Mouse (Mus musculus): ENCODE measurements around the gene Sypl.

Gene Sypl

GRCm38 (mm10) chr12:32953596-32954215 is at the start of gene Sypl:
Gene Sypl (plus strand): TSS chr12:32953891.
- peak; percentile 96 to 98 for DNase-seq

- DNase-seq = no peak
Observed at GRCm38 (mm10) chr12:32909686-32910085, 44.0 kb upstream of the Sypl start.

GRCm38 (mm10) chr12:32910092-32910491 is 43.6 kb upstream of the Sypl start:
- peak; percentile 53 to 71 for DNase-seq

GRCm38 (mm10) chr12:32910560-32911194 is 43.0 kb upstream of the Sypl start:
- peak; percentile 61 to 74 for DNase-seq

GRCm38 (mm10) chr12:32911569-32911968 is 42.1 kb upstream of the Sypl start:
- no peak for DNase-seq

- DNase-seq = no peak
Observed at GRCm38 (mm10) chr12:32912772-32913171, 40.9 kb upstream of the Sypl start.

- no peak for DNase-seq
Observed at GRCm38 (mm10) chr12:32918683-32919082, 35.0 kb upstream of the Sypl start.

- DNase-seq = no peak
Observed at GRCm38 (mm10) chr12:32919091-32919490, 34.6 kb upstream of the Sypl start.

GRCm38 (mm10) chr12:32919527-32919926 is 34.2 kb upstream of the Sypl start:
- no peak for DNase-seq

- DNase-seq = peak; percentile 81 to 85
Observed at GRCm38 (mm10) chr12:32920185-32920788, 33.4 kb upstream of the Sypl start.

- DNase-seq = no peak
Observed at GRCm38 (mm10) chr12:32921071-32921470, 32.6 kb upstream of the Sypl start.

- DNase-seq = no peak
Observed at GRCm38 (mm10) chr12:32921532-32922131, 32.1 kb upstream of the Sypl start.

- peak; percentile 34 to 51 for DNase-seq
Observed at GRCm38 (mm10) chr12:32924245-32924644, 29.4 kb upstream of the Sypl start.

GRCm38 (mm10) chr12:32926331-32927172 is 27.1 kb upstream of the Sypl start:
- DNase-seq = no peak

GRCm38 (mm10) chr12:32927231-32927835 is 26.4 kb upstream of the Sypl start:
- DNase-seq = no peak

GRCm38 (mm10) chr12:32928180-32928579 is 25.5 kb upstream of the Sypl start:
- DNase-seq = no peak

GRCm38 (mm10) chr12:32929831-32930513 is 23.7 kb upstream of the Sypl start:
- DNase-seq = peak in 1 of 2 experiments; percentile 37

GRCm38 (mm10) chr12:32930566-32930965 is 23.1 kb upstream of the Sypl start:
- DNase-seq = no peak

GRCm38 (mm10) chr12:32936246-32936946 is 17.3 kb upstream of the Sypl start:
- no peak for DNase-seq

- DNase-seq = no peak
Observed at GRCm38 (mm10) chr12:32941141-32941540, 12.6 kb upstream of the Sypl start.

- DNase-seq = peak in 1 of 2 experiments; percentile 46
Observed at GRCm38 (mm10) chr12:32943347-32943746, 10.3 kb upstream of the Sypl start.

All from kidney, postnatal 4 days (tissue).